Mouse (Mus musculus): ENCODE data around the gene Arnt2.

Gene Arnt2

DNA sequence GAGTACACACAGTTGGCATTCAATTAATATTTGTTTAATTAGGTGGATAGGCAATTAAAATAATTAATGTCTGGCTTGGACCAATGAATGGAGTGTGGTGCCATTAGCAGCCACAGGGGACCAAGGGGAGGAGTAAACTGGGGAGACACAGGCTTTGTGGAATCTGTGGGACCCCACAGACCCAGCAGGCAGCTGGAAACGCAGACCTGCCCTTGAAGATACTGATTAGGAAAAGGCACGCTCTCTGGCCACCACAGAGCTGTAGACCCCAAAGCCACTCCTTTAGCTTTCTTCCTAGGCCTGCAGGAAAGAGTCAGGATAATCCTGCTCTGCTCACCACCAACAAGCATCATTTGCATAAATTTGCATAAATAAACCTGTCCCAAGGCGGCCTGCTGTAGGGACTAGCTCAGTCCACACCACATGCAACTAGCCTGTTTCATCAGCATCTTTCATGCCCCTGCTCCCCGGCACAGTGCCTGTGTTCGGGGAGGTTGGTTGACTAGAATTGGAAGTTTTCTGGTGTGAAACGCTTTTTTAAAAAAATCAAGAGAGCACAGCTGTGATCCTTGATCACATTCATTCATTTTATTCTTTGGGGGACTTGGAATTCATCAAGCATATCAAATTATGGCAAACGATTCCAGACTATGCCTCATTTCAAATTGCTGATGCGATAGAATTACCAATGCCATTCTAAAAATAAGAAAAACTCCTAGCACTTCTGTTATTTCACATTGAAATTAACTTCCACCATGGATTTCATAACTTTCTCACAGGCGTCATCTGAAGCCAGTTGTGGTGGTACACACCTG lies 8.1 kb downstream of the Arnt2 start:
- in situ Hi-C loops (cut with MboI; ENCODE audit: unreplicated experiment in 2 of 2), result no loop called here

- in situ Hi-C loops (cut with MboI; ENCODE audit: unreplicated experiment in 2 of 2), result no loop called here
Measured at GRCm38 (mm10) chr7:84397320-84397719, 12.7 kb downstream of the Arnt2 start.

- in situ Hi-C loops (cut with MboI; ENCODE audit: unreplicated experiment in 2 of 2), result no loop called here
Measured at GRCm38 (mm10) chr7:84396581-84396980, 13.4 kb downstream of the Arnt2 start.

GRCm38 (mm10) chr7:84387826-84388225 lies 22.1 kb downstream of the Arnt2 start:
- in situ Hi-C loops (cut with MboI; ENCODE audit: unreplicated experiment in 2 of 2), result no loop called here

GRCm38 (mm10) chr7:84386472-84386871 lies 23.5 kb downstream of the Arnt2 start:
- in situ Hi-C loops (cut with MboI; ENCODE audit: unreplicated experiment in 2 of 2), result no loop called here

GRCm38 (mm10) chr7:84384778-84385177 lies 25.2 kb downstream of the Arnt2 start:
- in situ Hi-C loops (cut with MboI; ENCODE audit: unreplicated experiment in 2 of 2), result no loop called here

DNA sequence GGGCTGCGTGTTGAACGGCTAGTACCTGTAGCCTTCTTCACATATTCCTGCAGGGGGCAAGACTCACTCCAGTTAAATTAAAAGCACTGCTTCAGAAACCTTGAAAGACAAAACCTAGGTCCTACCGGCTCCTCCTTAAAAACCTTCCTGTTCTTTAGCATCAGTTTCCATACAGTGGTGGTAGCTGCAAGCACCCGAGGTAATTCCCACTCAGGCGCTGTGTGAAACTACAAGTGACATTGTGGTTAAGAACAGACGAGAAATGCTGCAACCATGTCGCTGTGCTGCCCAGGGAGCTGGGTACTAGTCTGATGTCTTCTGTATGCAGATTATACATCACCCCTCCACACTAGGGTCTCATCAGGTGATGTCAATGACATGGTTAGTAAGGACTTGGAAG lies 25.9 kb downstream of the Arnt2 start:
- in situ Hi-C loops (cut with MboI; ENCODE audit: unreplicated experiment in 2 of 2), result no loop called here

GRCm38 (mm10) chr7:84382346-84382745 lies 27.6 kb downstream of the Arnt2 start:
- in situ Hi-C loops (cut with MboI; ENCODE audit: unreplicated experiment in 2 of 2), result no loop called here

DNA sequence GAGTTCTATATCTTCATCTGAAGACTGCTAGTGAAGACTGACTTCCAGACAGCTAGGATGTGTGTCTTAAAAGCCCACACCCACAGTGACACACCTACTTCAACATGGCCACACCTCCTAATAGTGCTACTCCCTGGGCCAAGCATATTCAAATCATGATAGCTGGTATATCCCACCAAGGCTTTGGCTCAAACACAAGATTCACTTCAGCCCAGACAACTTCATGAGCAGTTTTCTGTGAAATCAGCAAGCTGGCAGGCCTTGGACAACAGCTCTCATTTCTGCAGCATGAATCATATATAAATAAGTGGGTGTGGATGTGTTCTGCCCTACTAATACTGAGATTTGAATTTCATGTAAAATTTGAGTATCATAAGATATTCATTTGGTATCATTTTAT lies 29.2 kb downstream of the Arnt2 start:
- in situ Hi-C loops (cut with MboI; ENCODE audit: unreplicated experiment in 2 of 2), result no loop called here

GRCm38 (mm10) chr7:84377330-84377729 lies 32.6 kb downstream of the Arnt2 start:
- in situ Hi-C loops (cut with MboI; ENCODE audit: unreplicated experiment in 2 of 2), result no loop called here

GRCm38 (mm10) chr7:84373691-84374090 lies 36.3 kb downstream of the Arnt2 start:
- in situ Hi-C loops (cut with MboI; ENCODE audit: unreplicated experiment in 2 of 2), result loop anchor here (25.0 kb wide), 2 partner anchors 414 to 611 kb away; no protein-coding TSS in a partner anchor

GRCm38 (mm10) chr7:84372871-84373270 lies 37.1 kb downstream of the Arnt2 start:
- in situ Hi-C loops (cut with MboI; ENCODE audit: unreplicated experiment in 2 of 2), result loop anchor here (25.0 kb wide), 2 partner anchors 414 to 611 kb away; no protein-coding TSS in a partner anchor

DNA sequence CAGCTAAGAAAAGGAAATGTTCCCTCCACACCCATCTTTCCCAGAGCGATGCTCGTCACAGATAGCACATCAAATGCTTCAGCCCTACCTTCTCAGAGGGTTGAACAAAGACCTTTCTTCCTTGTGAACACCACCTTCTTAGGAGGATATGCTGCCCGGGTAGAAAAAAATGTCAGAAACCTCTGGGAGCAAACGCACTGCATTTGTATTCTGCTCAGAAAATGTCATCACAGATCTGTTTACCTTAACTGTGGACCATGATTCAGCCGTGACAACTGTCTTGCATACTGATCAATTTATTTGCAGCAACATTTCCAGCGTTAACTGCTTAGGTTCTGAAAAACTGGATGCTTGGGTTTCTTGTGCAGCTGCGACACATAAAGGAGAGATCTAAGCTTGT lies 37.7 kb downstream of the Arnt2 start:
- in situ Hi-C loops (cut with MboI; ENCODE audit: unreplicated experiment in 2 of 2), result loop anchor here (25.0 kb wide), 2 partner anchors 415 to 610 kb away; no protein-coding TSS in a partner anchor

GRCm38 (mm10) chr7:84370911-84371592 lies 38.9 kb downstream of the Arnt2 start:
- in situ Hi-C loops (cut with MboI; ENCODE audit: unreplicated experiment in 2 of 2), result loop anchor here (25.0 kb wide), 2 partner anchors 416 to 609 kb away; no protein-coding TSS in a partner anchor

GRCm38 (mm10) chr7:84366251-84366650 lies 43.7 kb downstream of the Arnt2 start:
- in situ Hi-C loops (cut with MboI; ENCODE audit: unreplicated experiment in 2 of 2), result loop anchor here (25.0 kb wide), 2 partner anchors 421 to 604 kb away; no protein-coding TSS in a partner anchor

DNA sequence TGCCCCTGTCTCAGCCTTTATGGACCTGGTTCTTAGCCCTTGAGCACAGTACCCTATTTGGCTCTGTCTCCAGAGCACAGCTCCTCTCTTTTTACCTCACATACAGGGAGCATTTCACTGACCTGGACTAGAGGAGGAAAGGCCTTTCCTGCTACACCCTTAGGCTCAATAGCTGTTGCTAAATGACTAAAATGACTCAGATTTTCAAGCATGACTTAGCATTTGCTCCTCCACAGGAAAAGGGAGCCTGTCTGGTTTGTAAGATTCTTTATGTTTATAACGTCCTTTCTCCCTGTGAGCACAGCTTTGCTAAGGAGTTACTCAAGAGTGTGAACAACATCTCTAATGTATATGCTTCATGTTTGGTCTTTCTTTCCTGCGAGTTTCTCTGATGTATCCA lies 47.3 kb downstream of the Arnt2 start:
- in situ Hi-C loops (cut with MboI; ENCODE audit: unreplicated experiment in 2 of 2), result loop anchor here (25.0 kb wide), 2 partner anchors 425 to 600 kb away; no protein-coding TSS in a partner anchor

DNA sequence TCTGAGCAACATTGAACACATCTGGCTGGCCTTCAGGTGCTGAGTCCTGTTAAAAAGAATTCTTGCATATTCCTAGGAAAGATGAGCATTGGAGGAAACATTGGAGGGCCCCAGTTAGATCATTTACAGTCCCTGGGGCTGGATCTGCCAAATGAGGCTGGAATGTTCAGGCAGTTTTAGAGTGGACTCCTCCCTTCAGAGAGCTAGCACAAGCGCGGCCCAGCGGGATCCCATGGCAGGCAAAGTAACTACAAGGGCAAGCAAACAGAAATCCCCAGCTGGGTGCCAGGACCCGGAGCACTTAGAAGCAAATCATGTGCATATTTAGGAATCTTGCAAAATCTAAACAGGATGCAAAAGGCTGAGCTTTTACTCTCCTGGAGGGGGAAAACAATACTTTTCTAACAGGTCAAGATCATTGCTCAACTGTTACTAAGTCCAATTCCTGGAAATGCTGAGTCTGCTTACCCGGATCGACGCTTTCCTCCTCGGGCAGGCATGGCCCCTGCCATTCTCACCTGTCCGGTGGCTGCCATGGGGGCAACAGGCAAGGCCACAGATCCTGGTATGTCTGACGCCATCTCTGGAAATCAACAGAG lies 48.8 kb downstream of the Arnt2 start:
- in situ Hi-C loops (cut with MboI; ENCODE audit: unreplicated experiment in 2 of 2), result loop anchor here (25.0 kb wide), 2 partner anchors 426 to 599 kb away; no protein-coding TSS in a partner anchor

DNA sequence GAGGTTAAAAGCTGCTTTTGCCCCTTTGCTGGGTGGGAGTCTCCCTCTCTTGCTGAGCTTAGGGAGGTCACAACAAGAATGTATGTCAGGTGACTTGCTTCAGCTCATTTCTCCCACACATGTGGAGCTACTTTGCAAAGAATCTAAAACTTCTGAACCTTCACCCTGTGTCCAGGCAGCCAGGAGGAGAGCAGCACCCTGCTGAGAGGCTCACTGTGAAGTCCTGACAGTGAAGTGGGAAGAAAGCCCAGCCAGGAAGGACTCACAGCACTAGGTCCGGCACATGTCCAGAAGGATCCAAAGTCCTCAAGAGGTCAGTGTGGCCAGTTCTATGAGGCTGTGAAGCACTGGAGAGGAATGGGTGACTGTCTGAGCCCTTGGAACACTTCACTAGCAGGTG lies 51.5 kb downstream of the Arnt2 start:
- in situ Hi-C loops (cut with MboI; ENCODE audit: unreplicated experiment in 2 of 2), result loop anchor here (5.0 to 25.0 kb wide), 11 partner anchors 81 to 796 kb away; partner anchors contain the start of gene Cemip (in 2 of the 2)

- in situ Hi-C loops (cut with MboI; ENCODE audit: unreplicated experiment in 2 of 2), result loop anchor here (5.0 to 25.0 kb wide), 11 partner anchors 79 to 794 kb away; partner anchors contain the start of gene Cemip (in 2 of the 2)
Measured at GRCm38 (mm10) chr7:84355619-84356570, 54.1 kb downstream of the Arnt2 start.

- in situ Hi-C loops (cut with MboI; ENCODE audit: unreplicated experiment in 2 of 2), result loop anchor here (5.0 to 25.0 kb wide), 11 partner anchors 78 to 793 kb away; partner anchors contain the start of gene Cemip (in 2 of the 2)
Measured at GRCm38 (mm10) chr7:84354890-84355289, 55.1 kb downstream of the Arnt2 start.

Data from v-Abl transformed pro-B cells (cell line).